Mouse (Mus musculus) neural tube, embryonic 11.5 days (tissue): ENCODE results near the gene Rbfox1. TPM values are rescaled to one million over a fixed set of nuclear protein-coding genes. Genes with fewer than 3 reads are reported as not detected.

Source experiments
- ATAC-seq: fragments of 200-750 bp; cut with Nextera tagmentation; 2 replicates; pipeline ENCODE4 v1.8.0; 2017; ENCODE audit warnings: moderate number of reproducible peaks, mild to moderate bottlenecking, moderate TSS enrichment, moderate library complexity; ENCODE audit not compliant: insufficient read depth, low FRiP score, low TSS enrichment
- DNase-seq: peaks from one replicate; pipeline ENCODE4 v3.0.0-alpha.2; 2015; ENCODE audit warnings: low spot score
- H3K27ac ChIP-seq: fragments of 300-500 bp; sonication (generic); 2 replicates; pipeline ENCODE4 v1.5.1; 2014; ENCODE audit warnings: low read depth, mild to moderate bottlenecking, low read length
- H3K27me3 ChIP-seq: fragments of 300-500 bp; sonication (generic); 2 replicates; pipeline ENCODE4 v1.6.1; 2014; ENCODE audit warnings: mild to moderate bottlenecking, low read length, mixed read lengths; ENCODE audit not compliant: control insufficient read depth, insufficient read depth
- H3K36me3 ChIP-seq: fragments of 300-500 bp; sonication (generic); 2 replicates; pipeline ENCODE4 v1.6.1; 2014; ENCODE audit warnings: mild to moderate bottlenecking, low read length, moderate library complexity, mixed read lengths; ENCODE audit not compliant: control insufficient read depth, insufficient read depth
- H3K4me1 ChIP-seq: fragments of 300-500 bp; sonication (generic); 2 replicates; pipeline ENCODE4 v1.6.1; 2014; ENCODE audit warnings: low read length, mixed read lengths; ENCODE audit not compliant: control insufficient read depth, insufficient read depth
- H3K4me2 ChIP-seq: fragments of 300-500 bp; sonication (generic); 2 replicates; pipeline ENCODE4 v1.6.1; 2014; ENCODE audit warnings: low read depth, mild to moderate bottlenecking, moderate library complexity
- H3K4me3 ChIP-seq: fragments of 300-500 bp; sonication (generic); 2 replicates; pipeline ENCODE4 v1.5.1; 2014; ENCODE audit warnings: low read depth, low read length
- H3K9ac ChIP-seq: fragments of 300-500 bp; sonication (generic); 2 replicates; pipeline ENCODE4 v1.6.1; 2014; ENCODE audit warnings: mild to moderate bottlenecking, low read length
- H3K9me3 ChIP-seq: fragments of 300-500 bp; sonication (generic); 2 replicates; pipeline ENCODE4 v1.6.1; 2016; ENCODE audit warnings: low read length; ENCODE audit not compliant: control insufficient read depth
- WGBS: fragments of 180-500 bp; shearing (Covaris S2); extraction: QIAGEN DNeasy Blood & Tissue Kit; methylation state at CpG from one replicate; pipeline ENCODE4 v1.1.7; 2014; 5-methylcytosine and 5-hydroxymethylcytosine counted together
- polyA plus RNA-seq: library from polyadenylated mRNA; unstranded; fragments of >200 nt; fragmentation: Nextera tagmentation; extraction: Ambion mirVana; gene quantifications from 2 replicates; pipeline ENCODE4 v1.2.1, GENCODE M21; 2014

The Rbfox1 gene
- polyA plus RNA-seq, 1 experiment from 2014 or later: 32.9 TPM

DNA sequence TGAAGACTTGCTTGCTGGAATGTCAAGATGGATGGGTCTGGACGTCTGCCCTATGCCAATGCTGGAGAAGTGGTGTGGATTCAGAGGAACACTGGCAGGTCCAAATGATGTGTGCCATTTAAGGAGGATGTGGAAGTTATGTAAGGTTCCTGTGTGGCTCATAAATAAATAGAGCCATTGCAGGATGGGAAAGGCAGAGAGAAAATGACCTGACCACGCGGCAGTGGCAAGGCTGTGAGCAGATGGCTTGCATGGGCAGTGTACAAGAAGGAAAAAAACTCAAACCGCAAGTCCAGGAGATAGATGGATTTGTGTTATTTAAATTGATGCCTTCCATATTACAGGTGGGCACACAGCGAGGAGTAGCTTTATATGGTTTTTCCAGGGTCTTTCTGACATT lies 497.6 kb downstream of the Rbfox1 start:
- H3K9ac ChIP-seq: no peak overlapping the region
- no peaks in the 10 kb centered on the region for H3K27me3 ChIP-seq
- ATAC-seq (no peak), DNase-seq (no peak)
- WGBS: 90% methylated on average over 5 of the region's 5 CpGs
- H3K4me3 ChIP-seq: no peak overlapping the region
- no peak overlapping the region for H3K4me2 ChIP-seq
- H3K36me3 ChIP-seq: no peaks in the 10 kb centered on the region
- no peaks in the 10 kb centered on the region for H3K9me3 ChIP-seq
- no peaks in the 10 kb centered on the region for H3K4me1 ChIP-seq
- no peak overlapping the region for H3K27ac ChIP-seq

- Histone ChIP-seq H3K4me3 (no peak overlapping the region), H3K4me2 (no peak overlapping the region), H3K36me3 (no peaks in the 10 kb centered on the region), H3K9ac (no peak overlapping the region), H3K9me3 (no peaks in the 10 kb centered on the region), H3K4me1 (no peaks in the 10 kb centered on the region), H3K27me3 (no peaks in the 10 kb centered on the region), H3K27ac (no peak overlapping the region)
- no peak for ATAC-seq
- 88% methylated on average over 6 of the region's 6 CpGs for WGBS
- no peak for DNase-seq
These were observed 505.2 kb downstream of the Rbfox1 start for GRCm38 (mm10) chr16:6390278-6390930.

DNA sequence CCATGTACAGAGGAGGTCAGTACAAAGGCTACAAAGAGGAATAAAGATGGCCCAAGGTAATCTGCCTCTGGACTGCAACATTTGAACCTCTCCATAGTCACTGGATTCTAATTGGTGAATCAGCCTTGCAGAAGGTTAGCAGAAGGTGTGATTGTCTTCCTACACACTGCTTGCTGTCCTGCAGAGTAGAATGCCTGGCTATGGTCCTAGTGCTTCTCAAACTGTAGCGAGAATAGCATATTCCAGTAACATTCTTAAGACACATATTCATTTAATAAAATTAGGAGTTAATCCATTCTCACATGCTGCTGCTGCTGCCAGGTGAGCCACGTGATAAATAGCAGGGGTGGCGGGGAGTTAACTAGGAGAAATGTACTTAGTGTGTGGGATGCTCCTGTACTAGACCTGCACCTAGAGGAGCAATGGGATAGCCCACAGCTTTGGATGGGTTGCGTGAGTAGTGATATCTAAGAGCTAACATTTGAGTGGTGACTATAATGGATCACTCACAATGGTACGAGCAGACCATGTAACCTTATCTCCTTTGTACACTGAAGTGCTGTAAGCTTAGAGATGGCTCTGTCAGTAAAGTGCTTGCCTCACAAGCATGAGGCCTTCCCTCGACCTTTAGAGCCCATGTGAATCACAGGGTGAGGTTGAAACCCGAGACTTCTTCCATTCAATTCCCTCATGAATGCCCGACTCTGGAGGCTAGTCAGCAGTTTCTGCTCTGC lies 511.7 kb downstream of the Rbfox1 start:
- Histone ChIP-seq H3K36me3 (no peaks in the 10 kb centered on the region), H3K9ac (no peak overlapping the region), H3K27ac (no peak overlapping the region), H3K4me1 (no peaks in the 10 kb centered on the region), H3K9me3 (no peaks in the 10 kb centered on the region), H3K27me3 (no peaks in the 10 kb centered on the region), H3K4me3 (no peak overlapping the region), H3K4me2 (no peak overlapping the region)
- WGBS: 61% methylated on average over 8 of the region's 8 CpGs
- DNase-seq (no peak), ATAC-seq (no peak)

DNA sequence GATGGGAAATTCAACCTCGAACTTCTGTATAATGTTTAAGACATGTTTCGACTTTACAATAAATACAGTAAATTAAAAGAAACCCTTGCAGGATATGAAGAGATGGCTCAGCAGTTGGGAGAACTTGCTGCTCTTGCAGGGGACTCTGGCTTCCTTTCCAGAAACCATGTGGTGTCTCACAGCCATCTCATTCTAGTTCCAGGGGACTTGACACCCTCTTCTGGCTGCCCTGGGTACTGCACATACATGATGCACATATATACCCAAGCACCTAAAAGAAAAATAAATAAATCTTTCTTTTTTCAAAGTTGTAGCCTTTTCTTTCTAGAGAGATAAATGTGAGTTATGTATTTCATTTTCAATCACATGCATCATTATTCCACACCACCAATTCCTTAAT lies 512.5 kb downstream of the Rbfox1 start:
- no peak overlapping the region for H3K4me3 ChIP-seq
- no peak overlapping the region for H3K27ac ChIP-seq
- H3K36me3 ChIP-seq: no peaks in the 10 kb centered on the region
- no peak overlapping the region for H3K4me2 ChIP-seq
- DNase-seq (peak; percentile 19), ATAC-seq (no peak)
- WGBS: 100% methylated on average over 2 of the region's 2 CpGs
- no peaks in the 10 kb centered on the region for H3K9me3 ChIP-seq
- H3K27me3 ChIP-seq: no peaks in the 10 kb centered on the region
- H3K9ac ChIP-seq: no peak overlapping the region
- no peaks in the 10 kb centered on the region for H3K4me1 ChIP-seq

GRCm38 (mm10) chr16:6402816-6403215 lies 517.7 kb downstream of the Rbfox1 start:
- H3K4me3 ChIP-seq: no peak overlapping the region
- ATAC-seq (no peak), DNase-seq (no peak)
- H3K27me3 ChIP-seq: no peaks in the 10 kb centered on the region
- 86% methylated on average over 3 of the region's 3 CpGs for WGBS
- H3K9ac ChIP-seq: no peak overlapping the region
- no peaks in the 10 kb centered on the region for H3K36me3 ChIP-seq
- no peak overlapping the region for H3K4me2 ChIP-seq
- H3K9me3 ChIP-seq: no peaks in the 10 kb centered on the region
- H3K27ac ChIP-seq: no peak overlapping the region
- no peaks in the 10 kb centered on the region for H3K4me1 ChIP-seq

DNA sequence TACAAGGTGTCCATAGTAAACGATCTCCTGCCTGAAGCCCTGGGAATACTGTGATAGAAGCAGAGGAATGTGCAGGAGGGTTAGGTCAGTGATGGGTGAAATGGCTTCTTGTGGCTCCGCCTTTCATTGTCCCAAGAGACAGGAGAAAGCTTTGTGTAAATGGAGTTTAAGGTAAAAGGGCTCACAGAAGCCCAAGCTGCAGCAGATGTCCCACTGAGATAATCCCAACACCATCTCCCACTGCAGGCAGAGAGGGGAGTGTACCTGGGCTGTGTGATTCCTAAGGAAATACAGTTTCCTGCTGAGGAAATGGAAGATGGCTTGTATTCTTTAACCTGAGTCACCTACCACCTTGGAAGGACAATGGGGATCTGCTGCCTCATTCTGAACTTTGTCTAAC lies 529.7 kb downstream of the Rbfox1 start:
- Histone ChIP-seq H3K9ac (no peak overlapping the region), H3K4me3 (no peak overlapping the region), H3K27me3 (no peaks in the 10 kb centered on the region), H3K9me3 (no peaks in the 10 kb centered on the region), H3K36me3 (no peaks in the 10 kb centered on the region), H3K27ac (no peak overlapping the region), H3K4me1 (no peaks in the 10 kb centered on the region), H3K4me2 (no peak overlapping the region)
- ATAC-seq (no peak), DNase-seq (no peak)
- 47% methylated on average over 2 of the region's 2 CpGs for WGBS

DNA sequence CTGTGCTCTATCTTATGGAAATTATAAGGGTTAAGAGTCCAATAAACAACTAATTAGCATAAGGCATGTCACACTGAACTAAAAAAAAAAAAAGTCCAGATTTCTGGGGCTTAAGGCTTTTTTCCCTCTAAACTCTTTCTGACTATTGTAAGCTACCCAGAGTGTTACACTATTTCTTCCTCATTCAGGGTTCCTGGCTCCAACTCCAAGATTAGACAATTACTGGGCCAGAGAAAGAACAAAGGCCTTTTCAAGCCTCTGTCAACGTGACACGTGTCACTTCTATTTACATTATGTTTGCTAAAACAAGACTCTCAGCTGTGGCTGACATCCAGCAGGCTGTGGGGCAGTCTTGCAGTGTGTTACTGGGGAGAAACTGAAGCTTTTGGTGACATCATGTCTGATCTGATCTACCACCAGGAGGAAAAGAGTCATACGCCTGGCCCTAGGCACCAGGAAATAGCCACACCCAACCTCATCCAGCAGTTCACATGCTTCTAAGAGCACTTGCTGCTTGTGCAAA lies 536.5 kb downstream of the Rbfox1 start:
- WGBS: 75% methylated on average over 3 of the region's 3 CpGs
- H3K27me3 ChIP-seq: no peaks in the 10 kb centered on the region

GRCm38 (mm10) chr16:6423878-6424409 lies 538.8 kb downstream of the Rbfox1 start:
- no peaks in the 10 kb centered on the region for H3K27me3 ChIP-seq
- DNase-seq: no peak
- 90% methylated on average over 4 of the region's 4 CpGs for WGBS
- H3K36me3 ChIP-seq: no peaks in the 10 kb centered on the region
- no peak overlapping the region for H3K4me3 ChIP-seq
- H3K4me1 ChIP-seq: no peaks in the 10 kb centered on the region
- no peak for ATAC-seq
- no peak overlapping the region for H3K27ac ChIP-seq
- no peak overlapping the region for H3K4me2 ChIP-seq
- H3K9me3 ChIP-seq: no peaks in the 10 kb centered on the region; the same call in 1 of the 2 replicates
- H3K9ac ChIP-seq: no peak overlapping the region

More for the DNA sequence above, 536.5 kb downstream of the Rbfox1 start:
- no peaks in the 10 kb centered on the region for H3K36me3 ChIP-seq
- no peak overlapping the region for H3K9ac ChIP-seq
- DNase-seq (no peak), ATAC-seq (no peak)
- H3K4me2 ChIP-seq: no peak overlapping the region
- H3K4me1 ChIP-seq: no peaks in the 10 kb centered on the region
- H3K9me3 ChIP-seq: no peaks in the 10 kb centered on the region; the same call in 1 of the 2 replicates
- H3K4me3 ChIP-seq: no peak overlapping the region
- H3K27ac ChIP-seq: no peak overlapping the region
